Mouse (Mus musculus): ENCODE measurements at regions not wholly inside any gene's neighbourhood (a gene's known extent, or its start where the extent isn't known, plus 50 kb on each side); places are given as distances from the start of the nearest gene placed in this dataset.

GRCm38 (mm10) chr19:27603296-27603695, 173.7 kb upstream of the Pum3 start:
- TF ChIP-seq CTCF (IDR thresholded peaks at IDR 0.05; ENCODE audit: low read depth) (no peak), EP300 (IDR thresholded peaks at IDR 0.05; ENCODE audit: low read depth) (no peak)

Measured in liver, embryonic 14.5 days (tissue).